Mouse (Mus musculus): ENCODE results near the gene Exph5. TPM values are rescaled to one million over a fixed set of nuclear protein-coding genes. Genes with fewer than 3 reads are reported as not detected.

The Exph5 gene
- polyA plus RNA-seq, 1 experiment from 2014 or later: 0.16 TPM

- H3K27me3 ChIP-seq: no peaks in the 10 kb centered on the region
- no peak overlapping the region for H3K4me3 ChIP-seq (replicated peaks)
- no peak overlapping the region for H3K27ac ChIP-seq
- peaks cover 2% of the 10 kb centered on the region; the same call in 1 of the 2 replicates for H3K4me1 ChIP-seq (replicated peaks)
- 7% methylated on average over 5 of the region's 5 CpGs for WGBS (ENCODE audit: insufficient replicate concordance)
- no peak overlapping the region for H3K9ac ChIP-seq
- DNase-seq: peak; percentile 34
- no peaks in the 10 kb centered on the region for H3K9me3 ChIP-seq (replicated peaks)
- no peak overlapping the region for H3K4me2 ChIP-seq
- H3K36me3 ChIP-seq: 0 out of 2 replicates have a peak, but pooled peaks cover 4% of the 10 kb centered on the region
- 0 out of 2 replicates have a peak, but pooled peaks have one; percentile 23 for ATAC-seq (ENCODE audit: low read depth)
These were observed 96.9 kb downstream of the Exph5 start for GRCm38 (mm10) chr9:53398388-53398700.

GRCm38 (mm10) chr9:53399537-53399936, 98.1 kb downstream of the Exph5 start:
- WGBS (ENCODE audit: insufficient replicate concordance): 74% methylated on average over 8 of the region's 8 CpGs
- Histone ChIP-seq H3K36me3 (0 out of 2 replicates have a peak, but pooled peaks cover 4% of the 10 kb centered on the region), H3K27me3 (no peaks in the 10 kb centered on the region), H3K4me2 (no peak overlapping the region), H3K4me1 (replicated peaks) (peaks cover 2% of the 10 kb centered on the region; the same call in 1 of the 2 replicates), H3K9me3 (replicated peaks) (no peaks in the 10 kb centered on the region), H3K4me3 (replicated peaks) (no peak overlapping the region), H3K27ac (no peak overlapping the region), H3K9ac (no peak overlapping the region)
- no peak for DNase-seq
- no peak for ATAC-seq (ENCODE audit: low read depth)

GRCm38 (mm10) chr9:53400696-53401095, 99.2 kb downstream of the Exph5 start:
- Histone ChIP-seq H3K27me3 (no peaks in the 10 kb centered on the region), H3K36me3 (0 out of 2 replicates have a peak, but pooled peaks cover 4% of the 10 kb centered on the region), H3K4me2 (no peak overlapping the region), H3K9ac (no peak overlapping the region), H3K27ac (no peak overlapping the region), H3K4me3 (replicated peaks) (no peak overlapping the region), H3K9me3 (replicated peaks) (no peaks in the 10 kb centered on the region), H3K4me1 (replicated peaks) (peaks cover 9% of the 10 kb centered on the region)
- ATAC-seq (ENCODE audit: low read depth) (no peak), DNase-seq (no peak)
- 85% methylated on average over 4 of the region's 4 CpGs for WGBS (ENCODE audit: insufficient replicate concordance)

GRCm38 (mm10) chr9:53401146-53401545, 99.7 kb downstream of the Exph5 start:
- Histone ChIP-seq H3K27me3 (no peaks in the 10 kb centered on the region), H3K36me3 (0 out of 2 replicates have a peak, but pooled peaks cover 4% of the 10 kb centered on the region), H3K27ac (no peak overlapping the region), H3K4me2 (no peak overlapping the region), H3K9me3 (replicated peaks) (no peaks in the 10 kb centered on the region), H3K4me1 (replicated peaks) (peaks cover 9% of the 10 kb centered on the region), H3K4me3 (replicated peaks) (no peak overlapping the region), H3K9ac (no peak overlapping the region)
- DNase-seq: no peak
- 85% methylated on average over 8 of the region's 8 CpGs for WGBS (ENCODE audit: insufficient replicate concordance)
- ATAC-seq (ENCODE audit: low read depth): no peak

- H3K4me2 ChIP-seq: 0 out of 2 replicates have a peak within 1 kb of the TSS, but pooled peaks have one; percentile 8
- DNase-seq: no peak
These were observed 100.8 kb downstream of the Exph5 start, which contains the start of gene 4930550C14Rik for GRCm38 (mm10) chr9:53402291-53402711. 4930550C14Rik (plus strand) TSS chr9:53402325.

GRCm38 (mm10) chr9:53402991-53403390, 101.5 kb downstream of the Exph5 start:
- Histone ChIP-seq H3K27ac (no peak overlapping the region), H3K9ac (no peak overlapping the region), H3K36me3 (0 out of 2 replicates have a peak, but pooled peaks cover 4% of the 10 kb centered on the region), H3K4me2 (no peak overlapping the region), H3K27me3 (no peaks in the 10 kb centered on the region), H3K4me1 (replicated peaks) (peaks cover 9% of the 10 kb centered on the region), H3K4me3 (replicated peaks) (no peak overlapping the region), H3K9me3 (replicated peaks) (no peaks in the 10 kb centered on the region)
- ATAC-seq (ENCODE audit: low read depth) (no peak), DNase-seq (no peak)
- WGBS (ENCODE audit: insufficient replicate concordance): 74% methylated on average over 8 of the region's 8 CpGs

More at GRCm38 (mm10) chr9:53402291-53402711, 100.8 kb downstream of the Exph5 start, which contains the start of gene 4930550C14Rik:
- Histone ChIP-seq H3K27me3 (no peaks in the 10 kb centered on the region), H3K36me3 (0 out of 2 replicates have a peak, but pooled peaks cover 4% of the 10 kb centered on the region), H3K4me1 (replicated peaks) (peaks cover 9% of the 10 kb centered on the region), H3K27ac (no peak within 1 kb of the TSS), H3K4me3 (replicated peaks) (no peak within 1 kb of the TSS), H3K9ac (no peak within 1 kb of the TSS), H3K9me3 (replicated peaks) (no peaks in the 10 kb centered on the region)
- no peak for ATAC-seq (ENCODE audit: low read depth)
- WGBS (ENCODE audit: insufficient replicate concordance): 43% methylated on average over 11 of the region's 11 CpGs

GRCm38 (mm10) chr9:53404050-53404752, 102.7 kb downstream of the Exph5 start:
- no peaks in the 10 kb centered on the region for H3K27me3 ChIP-seq
- 0 out of 2 replicates have a peak, but pooled peaks cover 4% of the 10 kb centered on the region for H3K36me3 ChIP-seq
- no peak for DNase-seq
- H3K9ac ChIP-seq: no peak overlapping the region
- no peak for ATAC-seq (ENCODE audit: low read depth)
- H3K27ac ChIP-seq: no peak overlapping the region
- no peaks in the 10 kb centered on the region for H3K9me3 ChIP-seq (replicated peaks)
- H3K4me1 ChIP-seq (replicated peaks): peaks cover 14% of the 10 kb centered on the region
- WGBS (ENCODE audit: insufficient replicate concordance): 73% methylated on average over 6 of the region's 6 CpGs
- no peak overlapping the region for H3K4me3 ChIP-seq (replicated peaks)
- no peak overlapping the region for H3K4me2 ChIP-seq

GRCm38 (mm10) chr9:53404753-53405722, 103.6 kb downstream of the Exph5 start:
- no peak overlapping the region for H3K27ac ChIP-seq
- ATAC-seq (ENCODE audit: low read depth) (0 out of 2 replicates have a peak, but pooled peaks have one; percentile 32), DNase-seq (peak; percentile 53)
- peak overlapping the region; percentile 29 for H3K4me3 ChIP-seq (replicated peaks)
- no peak overlapping the region for H3K9ac ChIP-seq
- H3K4me1 ChIP-seq (replicated peaks): peaks cover 22% of the 10 kb centered on the region
- no peaks in the 10 kb centered on the region for H3K9me3 ChIP-seq (replicated peaks)
- no peaks in the 10 kb centered on the region for H3K27me3 ChIP-seq
- peak overlapping the region; percentile 57 for H3K4me2 ChIP-seq
- 27% methylated on average over 21 of the region's 21 CpGs for WGBS (ENCODE audit: insufficient replicate concordance)
- no peaks in the 10 kb centered on the region for H3K36me3 ChIP-seq

GRCm38 (mm10) chr9:53408548-53408947, 107.1 kb downstream of the Exph5 start:
- DNase-seq (no peak), ATAC-seq (ENCODE audit: low read depth) (no peak)
- Histone ChIP-seq H3K4me3 (replicated peaks) (no peak overlapping the region), H3K9me3 (replicated peaks) (no peaks in the 10 kb centered on the region), H3K4me2 (no peak overlapping the region), H3K4me1 (replicated peaks) (peaks cover 39% of the 10 kb centered on the region), H3K9ac (no peak overlapping the region), H3K27me3 (no peaks in the 10 kb centered on the region), H3K27ac (no peak overlapping the region), H3K36me3 (no peaks in the 10 kb centered on the region)
- WGBS (ENCODE audit: insufficient replicate concordance): 57% methylated on average over 4 of the region's 4 CpGs

GRCm38 (mm10) chr9:53408953-53409361, 107.5 kb downstream of the Exph5 start:
- no peak for ATAC-seq (ENCODE audit: low read depth)
- WGBS (ENCODE audit: insufficient replicate concordance): 77% methylated on average over 2 of the region's 2 CpGs

GRCm38 (mm10) chr9:53409427-53409826, 108.0 kb downstream of the Exph5 start:
- no peaks in the 10 kb centered on the region for H3K36me3 ChIP-seq
- H3K4me1 ChIP-seq (replicated peaks): peaks cover 39% of the 10 kb centered on the region
- peak; percentile 41 for DNase-seq
- peak overlapping the region; percentile 44 for H3K4me2 ChIP-seq
- no peak overlapping the region; the same call in none of the 2 replicates for H3K9ac ChIP-seq
- peak; percentile 91 for ATAC-seq (ENCODE audit: low read depth)
- no peaks in the 10 kb centered on the region for H3K27me3 ChIP-seq
- H3K27ac ChIP-seq: peak overlapping the region; percentile 69
- 44% methylated on average over 3 of the region's 3 CpGs for WGBS (ENCODE audit: insufficient replicate concordance)
- no peaks in the 10 kb centered on the region for H3K9me3 ChIP-seq (replicated peaks)
- no peak overlapping the region for H3K4me3 ChIP-seq (replicated peaks)

More at GRCm38 (mm10) chr9:53408953-53409361, 107.5 kb downstream of the Exph5 start:
- no peaks in the 10 kb centered on the region for H3K27me3 ChIP-seq
- H3K27ac ChIP-seq: peak overlapping the region; percentile 69
- no peak overlapping the region for H3K4me3 ChIP-seq (replicated peaks)
- H3K4me1 ChIP-seq (replicated peaks): peaks cover 39% of the 10 kb centered on the region
- H3K9ac ChIP-seq: no peak overlapping the region; the same call in 1 of the 2 replicates
- peak overlapping the region; percentile 44; the same call in 1 of the 2 replicates for H3K4me2 ChIP-seq
- H3K9me3 ChIP-seq (replicated peaks): no peaks in the 10 kb centered on the region
- no peaks in the 10 kb centered on the region for H3K36me3 ChIP-seq
- DNase-seq: no peak

All from liver, embryonic 13.5 days (tissue).